In genomic region chr10:37177071-37177470, GRCm38 (mm10) we compare ENCODE assay signal across 18 mouse cellular contexts. TPM values are rescaled to one million over a fixed set of nuclear protein-coding genes. Genes with fewer than 3 reads are reported as not detected.
DNase-seq lines count a peak whose midpoint lies in the region; TF ChIP-seq lines count a peak whose summit lies in the region.
"Had no signal": no experiment of that assay in that cellular context is flagged by ENCODE, and none has a peak within 500 bp of the region (broad histone marks: within the 10 kb centered on the region; RNA-seq: fewer than 3 reads in every experiment).

No protein-coding gene starts in this region.

- peaks cover 3% of the 10 kb centered on the region for H3K9me3 ChIP-seq in CH12.LX (replicated peaks; ENCODE audit: low read length)
- H3K9me3 ChIP-seq: G1E had no signal

- H3K9ac ChIP-seq in CH12.LX (ENCODE audit: insufficient read depth, low read depth) = no peak overlapping the region

- H3K4me1 ChIP-seq in testis, adult 2 months (ENCODE audit: control insufficient read depth, insufficient read depth, low read length) = no peaks in the 10 kb centered on the region
- H3K4me1 ChIP-seq in CH12.LX (ENCODE audit: control insufficient read depth in 1 of 2, insufficient read depth in 2 of 2) = peaks cover 0 to 3% of the 10 kb centered on the region in 2 experiments; a peak in 2 of 4 replicates

- H3K27ac ChIP-seq in testis, adult 2 months (ENCODE audit: control insufficient read depth, insufficient read depth, low read depth, low read length) = peak overlapping the region; percentile 82
- no peak overlapping the region for H3K27ac ChIP-seq in CH12.LX (ENCODE audit: insufficient read depth, low read depth)

- dilution Hi-C loops in CH12.LX (cut with MboI; ENCODE audit: extremely low pct_ligation_motif_present, extremely low pct_unique_long_range_greater_than_20kb, low sequenced_read_pairs) = no loop called here

- DNase-seq in testis, postnatal 10 days (ENCODE audit: low spot score) = no peak
- no peak for DNase-seq in CH12.LX (ENCODE audit: extremely low read depth)
- DNase-seq in embryo, embryonic 10.5 days (ENCODE audit: low spot score) = no peak
- DNase-seq: adrenal gland, adult 2 months; adrenal gland, adult 8-10 months; adrenal gland, postnatal 10 days; adrenal gland, postnatal 14 days; adrenal gland, postnatal 25 days; adrenal gland, postnatal 36 days; B cell, adult 2 months; cerebellum, adult 11 months; cerebellum, adult 11-12 months; cerebellum, adult 18-20 months; cerebellum, adult 2 months had no signal

- no peak for TF ChIP-seq CTCF in testis, adult 2 months (IDR thresholded peaks at IDR 0.05; ENCODE audit: control insufficient read depth, insufficient read depth, insufficient replicate concordance, low read depth, low read length)
- TF ChIP-seq CTCF in CH12.LX (conservative IDR thresholded peaks at IDR 0.05 in 1 of 2, IDR thresholded peaks at IDR 0.05 in 1 of 2; ENCODE audit: low read depth in 2 of 2, low read length in 2 of 2) = no peak

- TF ChIP-seq EP300 in CH12.LX (IDR thresholded peaks at IDR 0.05; ENCODE audit: low read length) = peak; percentile 24; the same call in 1 of the 2 replicates

- H3K27me3 ChIP-seq in testis, adult 2 months (ENCODE audit: control insufficient read depth, insufficient read depth, low read length) = no peaks in the 10 kb centered on the region
- no peaks in the 10 kb centered on the region for H3K27me3 ChIP-seq in CH12.LX (replicated peaks)
- H3K27me3 ChIP-seq: Patski had no signal

- no peak; the same call in 1 of the 2 replicates for TF ChIP-seq RAD21 in CH12.LX (IDR thresholded peaks at IDR 0.05; ENCODE audit: low read depth, low read length)

- H3K4me2 ChIP-seq in CH12.LX (ENCODE audit: insufficient read depth, low read depth, poor library complexity, severe bottlenecking) = no peak overlapping the region

- in situ Hi-C loops in CH12.LX (cut with MboI; ENCODE audit: low pct_ligation_motif_present, low pct_unique_long_range_greater_than_20kb, low sequenced_read_pairs) = no loop called here

- no peak overlapping the region for H3K4me3 ChIP-seq in testis, adult 2 months (ENCODE audit: control insufficient read depth, low read depth, low read length)
- H3K4me3 ChIP-seq in CH12.LX (replicated peaks in 1 of 3; ENCODE audit: low read depth in 2 of 3, low read length in 2 of 3, poor library complexity in 1 of 3) = no peak overlapping the region

- no peak for TF ChIP-seq POLR2A in testis, adult 2 months (IDR thresholded peaks at IDR 0.05; ENCODE audit: control insufficient read depth, low read depth, low read length)
- no peak for TF ChIP-seq POLR2A in CH12.LX (IDR thresholded peaks at IDR 0.05; ENCODE audit: low read depth, low read length)

- H3K36me3 ChIP-seq in testis, adult 2 months (ENCODE audit: control insufficient read depth, insufficient read depth, low read length) = no peaks in the 10 kb centered on the region
- no peaks in the 10 kb centered on the region for H3K36me3 ChIP-seq in CH12.LX (replicated peaks in 1 of 2; ENCODE audit: control insufficient read depth in 1 of 2, insufficient read depth in 1 of 2, low read length in 1 of 2)
- H3K36me3 ChIP-seq: G1E had no signal

- no peaks in the 10 kb centered on the region for H3K79me2 ChIP-seq in CH12.LX (replicated peaks; ENCODE audit: control insufficient read depth, extremely low read depth, insufficient read depth, poor library complexity, severe bottlenecking)

TF ChIP-seq in CH12.LX, 34 proteins besides CTCF, POLR2A, EP300 and RAD21:
- TF ChIP-seq BHLHE40 (IDR thresholded peaks at IDR 0.05; ENCODE audit: low read depth, low read length) (peak; percentile 56), GABPA (IDR thresholded peaks at IDR 0.05; ENCODE audit: insufficient replicate concordance, low read depth, low read length) (no peak), ETS1 (conservative IDR thresholded peaks at IDR 0.05; ENCODE audit: low read depth, low read length) (no peak; the same call in 1 of the 2 replicates), ZC3H11A (IDR thresholded peaks at IDR 0.05; ENCODE audit: low read depth, low read length) (no peak), RCOR1 (conservative IDR thresholded peaks at IDR 0.05; ENCODE audit: low read depth, low read length) (no peak), MEF2A (IDR thresholded peaks at IDR 0.05; ENCODE audit: borderline replicate concordance, low read depth, low read length) (peak; percentile 82), IRF4 (IDR thresholded peaks at IDR 0.05; ENCODE audit: low read depth, low read length) (peak; percentile 78), JUND (conservative IDR thresholded peaks at IDR 0.05; ENCODE audit: low read depth, low read length) (peak; percentile 45; the same call in 1 of the 2 replicates), TCF12 (IDR thresholded peaks at IDR 0.05; ENCODE audit: low read depth, low read length) (0 out of 2 replicates have a peak, but pooled peaks have one; percentile 19), CHD1 (IDR thresholded peaks at IDR 0.05; ENCODE audit: low read depth, low read length) (no peak)

RNA-seq across cellular contexts. Expression of gene Marcks, which starts 38.4 kb away (rescaled TPM):
- polyA plus RNA-seq in testis, adult 2 months (2012; rRNA removed) = 4.1 and 4.6 TPM in 2 replicates
- total RNA-seq in CH12.LX (2012; rRNA removed) (15.3 and 16.9 TPM in 2 replicates), CH12.LX (2014; rRNA removed) (78.4 and 80.7 TPM in 2 replicates)
- polyA plus RNA-seq in CH12.LX (2012; ENCODE audit: insufficient read length, low read depth) = 57.3 and 74.2 TPM in 2 replicates
- total RNA-seq: MEL had no signal
- polyA plus RNA-seq: G1E had no signal

Comparison
In these comparisons a context has a peak if more than half of its experiments do, and no peak if none do; other contexts are left out.
1. RNA of gene Marcks, which starts 38.4 kb away (polyA plus RNA-seq): 57.3 to 74.2 TPM in CH12.LX; 4.1 to 4.6 TPM in testis, adult 2 months; every median in the first group is over 10 times any median in the second.